Mouse (Mus musculus) heart, postnatal 0 days (tissue): ENCODE measurements around the gene Ccdc82. TPM values are rescaled to one million over a fixed set of nuclear protein-coding genes. Genes with fewer than 3 reads are reported as not detected.
A peak's percentile ranks its signal among the peaks of the same experiment; 100 is the strongest.

ENCODE experiments used
- ATAC-seq: fragments of 200-750 bp; cut with Nextera tagmentation; 2 replicates; pipeline ENCODE4 v1.8.0; 2017; ENCODE audit warnings: low read depth, moderate number of reproducible peaks, moderate library complexity; ENCODE audit not compliant: insufficient read depth
- DNase-seq: peaks from one replicate; pipeline ENCODE4 v3.0.0-alpha.2; 2016; ENCODE audit warnings: low spot score
- H3K27ac ChIP-seq: fragments of 300-500 bp; sonication (generic); 2 replicates; pipeline ENCODE4 v1.5.1; 2014; ENCODE audit warnings: low read depth, mild to moderate bottlenecking
- H3K27me3 ChIP-seq: fragments of 300-500 bp; sonication (generic); 2 replicates; pipeline ENCODE4 v1.6.1; 2014; ENCODE audit warnings: low read length, mixed read lengths; ENCODE audit not compliant: control insufficient read depth, insufficient read depth
- H3K36me3 ChIP-seq: fragments of 300-500 bp; sonication (generic); replicated peaks from 2 replicates; pipeline ENCODE4 v1.6.1; 2014; ENCODE audit warnings: low read length, mixed read lengths; ENCODE audit not compliant: control insufficient read depth, insufficient read depth
- H3K4me1 ChIP-seq: fragments of 300-500 bp; sonication (generic); 2 replicates; pipeline ENCODE4 v1.6.1; 2014; ENCODE audit warnings: antibody characterized with exemption; ENCODE audit not compliant: control insufficient read depth, insufficient read depth
- H3K4me2 ChIP-seq: fragments of 300-500 bp; sonication (generic); 2 replicates; pipeline ENCODE4 v1.6.1; 2014; ENCODE audit warnings: low read depth, mild to moderate bottlenecking, low read length, moderate library complexity
- H3K4me3 ChIP-seq: fragments of 300-500 bp; sonication (generic); 2 replicates; pipeline ENCODE4 v1.5.1; 2014; ENCODE audit warnings: low read depth, low read length
- H3K9ac ChIP-seq: fragments of 300-500 bp; sonication (generic); replicated peaks from 2 replicates; pipeline ENCODE4 v1.6.1; 2014; ENCODE audit warnings: low read depth, low read length, mixed read lengths
- H3K9me3 ChIP-seq: fragments of 300-500 bp; sonication (generic); replicated peaks from 2 replicates; pipeline ENCODE4 v1.6.1; 2016; ENCODE audit warnings: low read length; ENCODE audit not compliant: control insufficient read depth
- CTCF ChIP-seq: IDR thresholded peaks from 2 replicates; pipeline ENCODE4 v1.5.1; 2016; ENCODE audit warnings: antibody characterized with exemption, control low read depth, low read depth
- EP300 ChIP-seq: IDR thresholded peaks from 2 replicates; pipeline ENCODE4 v1.6.1; 2016; ENCODE audit warnings: antibody characterized with exemption, low read depth
- WGBS: fragments of 180-500 bp; shearing (Covaris S2); extraction: QIAGEN DNeasy Blood & Tissue Kit; methylation state at CpG from one replicate; pipeline ENCODE4 v1.1.7; 2014; 5-methylcytosine and 5-hydroxymethylcytosine counted together
- polyA plus RNA-seq: library from polyadenylated mRNA; unstranded; fragments of >200 nt; fragmentation: Nextera tagmentation; extraction: Ambion mirVana; gene quantifications from 2 replicates; pipeline ENCODE4 v1.2.1, GENCODE M21; 2015
- total RNA-seq: library from RNA; depleted of rRNA; stranded (reverse); fragments of >200 nt; gene quantifications from 2 replicates; pipeline ENCODE4 v1.2.3, GENCODE M21; 2014; ENCODE audit warnings: low replicate concordance

The Ccdc82 gene
- total and polyA plus RNA-seq, 2 experiments from 2014 or later, result 4.1 to 7.9 TPM

GRCm38 (mm10) chr9:13225872-13226271, 20.9 kb upstream of the Ccdc82 start:
- no peak for DNase-seq
- WGBS, result 81% methylated on average over 1 of the region's 1 CpGs
- Histone ChIP-seq H3K27ac (no peak overlapping the region), H3K4me3 (no peak overlapping the region), H3K4me1 (no peaks in the 10 kb centered on the region), H3K9me3 (peaks cover 6% of the 10 kb centered on the region; the same call in 1 of the 2 replicates), H3K9ac (no peak overlapping the region), H3K27me3 (no peaks in the 10 kb centered on the region), H3K36me3 (no peaks in the 10 kb centered on the region), H3K4me2 (no peak overlapping the region)
- ATAC-seq, result no peak
- TF ChIP-seq CTCF (no peak), EP300 (no peak)

DNA sequence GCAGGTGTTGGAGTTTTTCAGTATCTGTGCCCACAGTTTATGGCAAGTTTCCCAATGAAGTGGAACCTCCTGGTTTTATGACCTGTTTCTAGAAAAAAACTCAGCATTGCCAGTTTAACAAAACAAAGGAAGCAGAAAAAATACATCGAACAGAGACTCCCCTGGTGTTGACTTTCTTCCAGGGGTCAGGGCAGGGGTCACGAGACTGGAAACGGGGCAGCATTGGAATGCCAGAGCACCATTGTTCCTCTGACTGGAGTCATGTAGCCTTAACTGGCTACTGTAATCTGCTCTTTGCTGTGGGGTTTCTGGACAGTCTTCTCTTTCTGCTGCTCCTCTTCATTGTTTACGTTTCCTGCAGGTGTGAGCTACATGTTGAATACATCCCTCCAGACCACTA, 16.2 kb upstream of the Ccdc82 start:
- H3K4me2 ChIP-seq, result no peak overlapping the region
- TF ChIP-seq EP300, result no peak
- no peak for TF ChIP-seq CTCF
- no peak for ATAC-seq
- DNase-seq, result no peak
- H3K9ac ChIP-seq, result no peak overlapping the region
- H3K9me3 ChIP-seq, result peaks cover 6% of the 10 kb centered on the region; the same call in 1 of the 2 replicates
- no peak overlapping the region for H3K27ac ChIP-seq
- H3K27me3 ChIP-seq, result no peaks in the 10 kb centered on the region
- WGBS, result 15% methylated on average over 4 of the region's 4 CpGs
- H3K36me3 ChIP-seq, result no peaks in the 10 kb centered on the region
- no peaks in the 10 kb centered on the region for H3K4me1 ChIP-seq
- no peak overlapping the region for H3K4me3 ChIP-seq

DNA sequence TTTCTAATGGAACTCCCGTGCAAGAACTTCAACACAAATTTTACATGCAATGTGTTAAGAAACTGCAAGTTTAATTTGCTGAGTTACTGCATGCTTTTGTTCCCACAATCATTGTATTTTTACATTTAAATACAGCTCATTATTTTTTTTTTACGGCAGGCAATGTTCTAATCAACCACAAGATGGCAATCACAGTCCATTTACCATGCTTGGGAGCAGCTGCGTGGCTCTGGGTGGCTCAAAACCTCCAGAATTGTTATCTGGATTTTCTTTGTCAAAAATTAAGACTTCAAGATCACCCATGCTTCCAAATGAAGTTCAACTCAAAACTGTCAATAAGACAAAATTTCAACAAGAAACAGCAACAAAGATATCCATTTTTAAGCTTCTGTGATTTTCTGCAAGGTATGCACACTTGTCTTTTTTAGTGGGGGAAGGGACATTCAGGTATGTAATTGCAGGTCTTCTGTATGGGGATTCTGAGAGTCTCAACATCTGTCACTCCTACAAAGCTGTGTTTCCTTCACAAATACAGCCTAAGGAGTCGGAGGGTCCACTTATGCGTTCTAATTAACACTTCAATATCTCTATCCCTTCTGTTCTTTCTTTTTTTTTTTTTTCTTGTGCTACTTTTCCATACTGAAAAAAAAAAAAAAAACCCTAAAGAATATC, 15.1 kb upstream of the Ccdc82 start:
- ATAC-seq (no peak), DNase-seq (peak; percentile 19)
- Histone ChIP-seq H3K36me3 (no peaks in the 10 kb centered on the region), H3K9ac (no peak overlapping the region), H3K9me3 (peaks cover 6% of the 10 kb centered on the region; the same call in 1 of the 2 replicates), H3K4me2 (no peak overlapping the region), H3K4me1 (no peaks in the 10 kb centered on the region), H3K27ac (no peak overlapping the region), H3K4me3 (no peak overlapping the region), H3K27me3 (no peaks in the 10 kb centered on the region)
- 22% methylated on average over 5 of the region's 5 CpGs for WGBS
- TF ChIP-seq CTCF (peak; percentile 72), EP300 (no peak)

GRCm38 (mm10) chr9:13242321-13242720, 4.4 kb upstream of the Ccdc82 start:
- Histone ChIP-seq H3K27me3 (no peaks in the 10 kb centered on the region), H3K27ac (no peak overlapping the region), H3K9me3 (no peaks in the 10 kb centered on the region), H3K36me3 (no peaks in the 10 kb centered on the region), H3K4me3 (no peak overlapping the region), H3K4me2 (no peak overlapping the region), H3K4me1 (0 out of 2 replicates have a peak, but pooled peaks cover 10% of the 10 kb centered on the region), H3K9ac (no peak overlapping the region)
- TF ChIP-seq CTCF (peak; percentile 50), EP300 (no peak)
- ATAC-seq (no peak), DNase-seq (peak; percentile 51)

DNA sequence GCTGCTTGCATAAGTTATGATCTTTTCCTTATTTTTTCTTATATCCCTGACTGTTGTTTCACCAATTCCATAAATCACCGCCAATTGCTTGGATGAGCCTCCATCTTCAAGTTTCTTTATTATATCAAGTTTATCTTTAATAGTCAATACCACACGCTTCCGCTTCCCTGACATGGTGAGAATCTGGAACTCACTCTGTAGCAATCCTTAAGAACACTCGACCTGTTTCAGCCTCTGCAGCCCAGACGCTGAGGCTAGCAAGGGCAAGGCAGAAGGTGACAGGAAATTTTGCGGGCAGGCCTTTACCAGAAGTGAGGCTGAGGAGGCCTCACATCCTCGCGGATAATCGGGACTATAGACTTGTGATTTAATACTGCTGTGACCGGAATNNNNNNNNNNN, 1.3 kb upstream of the Ccdc82 start, which contains the start of gene Jrkl:
Gene Jrkl (minus strand): TSS at position 349 of the 400 bp plus-strand sequence.
- DNase-seq, result peak; percentile 36
- H3K4me1 ChIP-seq, result peaks cover 15% of the 10 kb centered on the region; the same call in 1 of the 2 replicates
- H3K27ac ChIP-seq, result peak within 1 kb of the TSS; percentile 80
- H3K36me3 ChIP-seq, result no peaks in the 10 kb centered on the region
- H3K27me3 ChIP-seq, result no peaks in the 10 kb centered on the region
- peak within 1 kb of the TSS; percentile 78 for H3K4me3 ChIP-seq
- no peaks in the 10 kb centered on the region for H3K9me3 ChIP-seq
- ATAC-seq, result no peak
- TF ChIP-seq EP300 (no peak), CTCF (no peak)
- peak within 1 kb of the TSS; percentile 72 for H3K4me2 ChIP-seq
- 3% methylated on average over 10 of the region's 10 CpGs for whole genome bisulfite sequencing
- peak within 1 kb of the TSS; percentile 54 for H3K9ac ChIP-seq

DNA sequence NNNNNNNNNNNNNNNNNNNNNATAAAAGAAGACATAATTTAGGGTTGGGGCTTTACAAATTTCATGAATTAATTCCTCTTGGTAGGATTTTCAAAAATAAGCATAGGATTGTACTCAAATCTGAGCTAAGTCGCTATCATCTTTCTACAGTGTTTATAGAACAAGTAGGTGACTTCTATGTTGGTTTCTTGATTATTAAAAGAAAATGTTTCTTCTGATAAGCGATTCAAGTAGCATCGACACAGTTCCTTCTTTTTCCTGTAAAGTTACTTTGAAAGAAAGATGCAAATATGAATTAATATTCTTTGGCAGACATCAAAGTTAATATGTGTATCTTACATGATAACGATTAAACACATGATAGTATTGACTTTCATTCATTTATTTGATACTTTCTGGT, 1.3 kb downstream of the Ccdc82 start:
- WGBS, result 89% methylated on average over 4 of the region's 4 CpGs
- ATAC-seq (no peak), DNase-seq (no peak)
- no peak overlapping the region for H3K9ac ChIP-seq
- no peaks in the 10 kb centered on the region for H3K27me3 ChIP-seq
- H3K9me3 ChIP-seq, result no peaks in the 10 kb centered on the region
- TF ChIP-seq CTCF (no peak), EP300 (no peak)
- H3K4me1 ChIP-seq, result peaks cover 15% of the 10 kb centered on the region; the same call in 1 of the 2 replicates
- H3K4me3 ChIP-seq, result no peak overlapping the region
- 0 out of 2 replicates have a peak, but pooled peaks cover 6% of the 10 kb centered on the region for H3K36me3 ChIP-seq
- no peak overlapping the region for H3K27ac ChIP-seq
- H3K4me2 ChIP-seq, result no peak overlapping the region; the same call in 1 of the 2 replicates
